Mouse (Mus musculus) layer of hippocampus, postnatal 36 days (tissue): ENCODE data around the gene Vmn1r115. TPM values are rescaled to one million over a fixed set of nuclear protein-coding genes. Genes with fewer than 3 reads are reported as not detected.
"Not testable (repeated sequence)": the region's sequence is repeated elsewhere in the genome, so short reads cannot be mapped to it uniquely, and the experiment has no call there.

Experiments
- DNase-seq, 2 experiments: peaks; one replicate each; pipeline ENCODE4 v3.0.0; 2022
- total RNA-seq, 2 experiments: library from RNA; stranded (reverse); gene quantifications; 2 replicates each; pipeline ENCODE4 v1.2.3; 2021

Gene Vmn1r115
- total RNA-seq = not detected

GRCm38 (mm10) chr7:20844885-20845284, at the start of gene Vmn1r115:
Gene Vmn1r115 (minus strand): TSS chr7:20844985.
- DNase-seq = not testable (repeated sequence)

- not testable (repeated sequence) for DNase-seq
Measured at GRCm38 (mm10) chr7:20884021-20884420, 39.2 kb upstream of the Vmn1r115 start, which contains the start of gene Vmn1r117. Gene Vmn1r117 (minus strand): TSS chr7:20884121.

- not testable (repeated sequence) for DNase-seq
Measured at GRCm38 (mm10) chr7:20871956-20872355, 27.2 kb upstream of the Vmn1r115 start, which contains the start of gene Vmn1r116. Gene Vmn1r116 (plus strand): TSS chr7:20872256.

- DNase-seq = not testable (repeated sequence)
Measured at GRCm38 (mm10) chr7:20812086-20812485, 32.7 kb downstream of the Vmn1r115 start, which contains the start of gene Vmn1r114. Gene Vmn1r114 (minus strand): TSS chr7:20812186.

Other genes with a start within 250 kb of the Vmn1r115 start
- not detected for gene Gm4513, start 246.0 kb downstream of the Vmn1r115 start, total RNA-seq
- not detected for gene Vmn1r107, start 176.1 kb downstream of the Vmn1r115 start, total RNA-seq
- gene Vmn1r111, start 141.8 kb downstream of the Vmn1r115 start, total RNA-seq = not detected
- not detected for gene Gm10668, start 114.4 kb downstream of the Vmn1r115 start, total RNA-seq
- gene Vmn1r112, start 73.8 kb downstream of the Vmn1r115 start, total RNA-seq = not detected
- gene Vmn1r113, start 57.7 kb downstream of the Vmn1r115 start, total RNA-seq = not detected
- not detected for gene Vmn1r114, start 32.8 kb downstream of the Vmn1r115 start, total RNA-seq
- not detected for gene Vmn1r116, start 27.3 kb upstream of the Vmn1r115 start, total RNA-seq
- not detected for gene Vmn1r117, start 39.1 kb upstream of the Vmn1r115 start, total RNA-seq
- gene Vmn1r118, start 67.4 kb upstream of the Vmn1r115 start, total RNA-seq = not detected
- gene Vmn1r119, start 167.5 kb upstream of the Vmn1r115 start, total RNA-seq = not detected
- not detected for gene Vmn1r120, start 208.8 kb upstream of the Vmn1r115 start, total RNA-seq